Mouse (Mus musculus) thymus, postnatal 14 days (tissue): ENCODE results near the gene Gatad2a.

Source experiments
- DNase-seq: peaks from one replicate; pipeline ENCODE4 v3.0.0; 2021

Gene Gatad2a

GRCm38 (mm10) chr8:69870003-69870765 is 126.0 kb downstream of the Gatad2a start:
- no peak for DNase-seq

- DNase-seq: no peak
Observed at GRCm38 (mm10) chr8:69867696-69868326, 128.4 kb downstream of the Gatad2a start.

- no peak for DNase-seq
Observed at GRCm38 (mm10) chr8:69864180-69864579, 132.0 kb downstream of the Gatad2a start.

- DNase-seq: no peak
Observed at GRCm38 (mm10) chr8:69863387-69864020, 132.7 kb downstream of the Gatad2a start.

GRCm38 (mm10) chr8:69861251-69861650 is 134.9 kb downstream of the Gatad2a start:
- DNase-seq: no peak

GRCm38 (mm10) chr8:69860807-69861206 is 135.4 kb downstream of the Gatad2a start:
- DNase-seq: no peak
